Mouse (Mus musculus) 416B (cell line): ENCODE measurements around the gene Aqr.
"Not testable (repeated sequence)": the region's sequence is repeated elsewhere in the genome, so short reads cannot be mapped to it uniquely, and the experiment has no call there.

Experiments
- DNase-seq: peaks from one replicate; pipeline ENCODE4 v3.0.0; 2011; ENCODE audit warnings: low read depth

The Aqr gene

GRCm38 (mm10) chr2:114186924-114187323, at the start of gene Aqr:
TSS of gene Aqr (minus strand) at chr2:114187024.
- DNase-seq, result not testable (repeated sequence)

GRCm38 (mm10) chr2:114236566-114236965, 49.7 kb upstream of the Aqr start:
- no peak for DNase-seq

- DNase-seq, result no peak
These were observed 48.8 kb upstream of the Aqr start for GRCm38 (mm10) chr2:114235584-114235983.

GRCm38 (mm10) chr2:114231248-114231647, 44.4 kb upstream of the Aqr start:
- DNase-seq, result no peak

GRCm38 (mm10) chr2:114228672-114229071, 41.8 kb upstream of the Aqr start:
- no peak for DNase-seq

GRCm38 (mm10) chr2:114205036-114205435, 18.2 kb upstream of the Aqr start:
- DNase-seq, result no peak

- no peak for DNase-seq
These were observed 14.8 kb upstream of the Aqr start for GRCm38 (mm10) chr2:114201574-114201973.

GRCm38 (mm10) chr2:114200932-114201559, 14.2 kb upstream of the Aqr start, which contains the start of gene Zfp770:
TSS of gene Zfp770 (minus strand) at chr2:114201469.
- peak; percentile 83 for DNase-seq

- DNase-seq, result no peak
These were observed 9.6 kb upstream of the Aqr start for GRCm38 (mm10) chr2:114196421-114196820.

GRCm38 (mm10) chr2:114177802-114178733, 8.8 kb downstream of the Aqr start:
- DNase-seq, result no peak

GRCm38 (mm10) chr2:114174651-114175484, 12.0 kb downstream of the Aqr start:
- peak; percentile 91 for DNase-seq

GRCm38 (mm10) chr2:114173248-114173647, 13.6 kb downstream of the Aqr start:
- DNase-seq, result no peak

- no peak for DNase-seq
These were observed 19.0 kb downstream of the Aqr start for GRCm38 (mm10) chr2:114167837-114168236.

GRCm38 (mm10) chr2:114161978-114162377, 24.8 kb downstream of the Aqr start:
- no peak for DNase-seq

- DNase-seq, result no peak
These were observed 29.5 kb downstream of the Aqr start for GRCm38 (mm10) chr2:114157345-114157744.

GRCm38 (mm10) chr2:114156639-114157038, 30.2 kb downstream of the Aqr start:
- no peak for DNase-seq

GRCm38 (mm10) chr2:114153247-114153646, 33.6 kb downstream of the Aqr start:
- no peak for DNase-seq

- no peak for DNase-seq
These were observed 39.9 kb downstream of the Aqr start for GRCm38 (mm10) chr2:114146864-114147458.

- peak; percentile 36 for DNase-seq
These were observed 41.5 kb downstream of the Aqr start for GRCm38 (mm10) chr2:114145315-114145801.

GRCm38 (mm10) chr2:114144915-114145314, 41.9 kb downstream of the Aqr start:
- no peak for DNase-seq

- DNase-seq, result no peak
These were observed 43.0 kb downstream of the Aqr start for GRCm38 (mm10) chr2:114143842-114144241.

GRCm38 (mm10) chr2:114136755-114137154, 50.1 kb downstream of the Aqr start:
- no peak for DNase-seq
